Mouse (Mus musculus) small intestine, adult 2 months (tissue): ENCODE measurements around the gene Rcsd1.

Experiments used
- CTCF ChIP-seq: fragments of 200-500 bp; IDR thresholded peaks from 2 replicates; pipeline ENCODE4 v1.5.1; 2012; ENCODE audit warnings: low read depth, mild to moderate bottlenecking, control low read depth, inconsistent platforms, low read length, moderate library complexity, mixed read lengths; ENCODE audit not compliant: insufficient replicate concordance, insufficient read length; ENCODE audit errors: extremely low read depth
- POLR2A ChIP-seq: fragments of 200-500 bp; IDR thresholded peaks from 2 replicates; pipeline ENCODE4 v1.6.1; 2012; ENCODE audit warnings: low read depth, mild to moderate bottlenecking, control low read depth, inconsistent platforms, low read length, moderate library complexity

DNA sequence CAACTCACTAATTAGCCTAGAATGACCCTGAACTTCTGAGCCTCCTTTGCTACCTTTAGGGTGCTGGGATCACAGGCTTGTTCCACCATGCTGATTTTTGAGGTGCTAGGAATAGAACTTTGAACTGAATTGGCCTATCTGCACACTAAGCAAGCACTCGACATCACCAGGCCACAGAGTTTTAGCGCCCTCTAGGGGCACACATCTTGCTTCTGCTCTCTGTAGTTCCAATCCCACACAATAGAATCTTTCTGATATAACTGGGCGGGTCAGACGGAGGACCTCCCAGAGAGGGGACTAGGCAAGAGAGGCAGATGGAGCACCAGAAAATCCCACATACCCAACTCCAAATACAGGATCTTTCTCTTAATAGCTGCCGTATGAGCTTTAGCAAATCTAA lies 51.0 kb downstream of the Rcsd1 start:
- TF ChIP-seq CTCF: peak; percentile 84; the same call in 1 of the 2 replicates
- TF ChIP-seq POLR2A: no peak
